Mouse (Mus musculus) kidney, adult 2 months (tissue): Measurements from ENCODE around the gene Il22ra1.

ENCODE experiments used
- CTCF ChIP-seq: fragments of 200-500 bp; conservative IDR thresholded peaks from 2 replicates; pipeline ENCODE4 v1.5.1; 2011; ENCODE audit warnings: low read depth, mild to moderate bottlenecking, control low read depth, low read length, moderate library complexity, mixed read lengths; ENCODE audit not compliant: insufficient read depth, insufficient read length
- POLR2A ChIP-seq: fragments of 200-500 bp; IDR thresholded peaks from one replicate; pipeline ENCODE4 v1.6.1; 2011; ENCODE audit warnings: low read depth, low read length, control low read depth

GRCm38 (mm10) chr4:135683553-135683952 is 44.4 kb upstream of the Il22ra1 start:
- TF ChIP-seq CTCF (peak; percentile 63), POLR2A (no peak)
